Mouse (Mus musculus) lung, embryonic 15.5 days (tissue): ENCODE measurements at regions not wholly inside any gene's neighbourhood (a gene's known extent, or its start where the extent isn't known, plus 50 kb on each side); places are given as distances from the start of the nearest gene placed in this dataset.

Source experiments
- ATAC-seq: fragments of 200-750 bp; cut with Nextera tagmentation; 2 replicates; pipeline ENCODE4 v1.8.0; 2017; ENCODE audit warnings: moderate number of reproducible peaks, borderline replicate concordance; ENCODE audit not compliant: low FRiP score, low TSS enrichment; ENCODE audit errors: extremely low read depth
- H3K27ac ChIP-seq: fragments of 300-500 bp; sonication (generic); 2 replicates; pipeline ENCODE4 v1.5.1; 2015; ENCODE audit warnings: moderate library complexity, mild to moderate bottlenecking, inconsistent platforms
- H3K27me3 ChIP-seq: fragments of 300-500 bp; sonication (generic); 2 replicates; pipeline ENCODE4 v1.6.1; 2015; ENCODE audit warnings: inconsistent platforms
- H3K36me3 ChIP-seq: fragments of 300-500 bp; sonication (generic); 2 replicates; pipeline ENCODE4 v1.6.1; 2015; ENCODE audit warnings: inconsistent platforms
- H3K4me1 ChIP-seq: fragments of 300-500 bp; sonication (generic); 2 replicates; pipeline ENCODE4 v1.6.1; 2015; ENCODE audit warnings: inconsistent platforms
- H3K4me2 ChIP-seq: fragments of 300-500 bp; sonication (generic); 2 replicates; pipeline ENCODE4 v1.6.1; 2015; ENCODE audit warnings: inconsistent platforms, mild to moderate bottlenecking, moderate library complexity
- H3K4me3 ChIP-seq: fragments of 300-500 bp; sonication (generic); 2 replicates; pipeline ENCODE4 v1.5.1; 2015; ENCODE audit warnings: mild to moderate bottlenecking, inconsistent platforms
- H3K9ac ChIP-seq: fragments of 300-500 bp; sonication (generic); 2 replicates; pipeline ENCODE4 v1.6.1; 2015; ENCODE audit warnings: inconsistent platforms
- H3K9me3 ChIP-seq: fragments of 300-500 bp; sonication (generic); 2 replicates; pipeline ENCODE4 v1.6.1; 2016; ENCODE audit warnings: inconsistent platforms
- WGBS: fragments of 180-500 bp; shearing (Covaris S2); methylation state at CpG from one replicate; pipeline ENCODE4 v1.1.7; 2015; 5-methylcytosine and 5-hydroxymethylcytosine counted together

DNA sequence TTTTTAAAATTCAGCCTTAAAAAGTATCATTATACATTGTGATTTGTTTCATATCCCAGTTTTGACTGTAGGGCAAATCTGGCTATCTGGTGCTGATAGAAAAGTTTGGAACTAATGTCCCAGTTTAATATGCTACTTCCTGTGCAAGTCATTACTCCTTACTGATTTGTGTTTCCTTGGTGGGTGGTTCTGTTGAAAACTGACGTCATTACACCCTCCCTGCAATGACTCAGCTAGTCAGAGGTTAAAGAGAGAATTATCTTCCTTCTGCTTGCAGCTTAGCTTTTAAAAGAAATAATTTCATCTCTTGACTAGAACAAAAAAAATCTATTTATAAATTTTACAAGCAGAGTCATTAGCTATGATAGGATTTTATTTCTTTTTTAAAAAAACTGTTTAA, 104.2 kb upstream of the Abcb5 start:
- Histone ChIP-seq H3K27me3 (no peaks in the 10 kb centered on the region), H3K4me1 (no peaks in the 10 kb centered on the region), H3K9me3 (no peaks in the 10 kb centered on the region), H3K36me3 (no peaks in the 10 kb centered on the region), H3K4me3 (no peak overlapping the region), H3K9ac (no peak overlapping the region), H3K4me2 (no peak overlapping the region), H3K27ac (no peak overlapping the region)
- ATAC-seq: no peak
- 0% methylated on average over 1 of the region's 1 CpGs for WGBS

DNA sequence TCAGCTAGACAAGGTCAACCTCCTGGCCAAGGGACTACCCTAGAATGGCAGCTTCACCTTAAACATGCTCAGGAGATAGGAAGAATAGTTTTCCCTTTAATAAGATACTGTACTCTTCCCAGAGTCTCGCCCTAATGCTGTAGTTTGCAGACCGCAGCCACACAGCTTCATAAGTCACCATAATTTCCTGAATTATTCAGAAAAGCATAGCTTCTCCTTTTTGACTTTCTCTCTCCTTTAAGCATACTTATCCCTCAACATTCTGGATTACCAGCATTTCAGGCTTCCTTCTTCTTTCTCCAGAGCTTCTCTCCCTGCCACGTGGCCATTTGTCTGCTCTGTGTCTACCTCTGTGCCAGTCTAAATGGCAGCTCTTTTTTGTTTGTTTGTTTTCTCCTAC, 103.5 kb upstream of the Abcb5 start:
- Histone ChIP-seq H3K36me3 (no peaks in the 10 kb centered on the region), H3K27me3 (no peaks in the 10 kb centered on the region), H3K4me2 (no peak overlapping the region), H3K4me3 (no peak overlapping the region), H3K4me1 (no peaks in the 10 kb centered on the region), H3K27ac (no peak overlapping the region), H3K9ac (no peak overlapping the region), H3K9me3 (no peaks in the 10 kb centered on the region)
- 71% methylated on average over 3 of the region's 3 CpGs for WGBS
- ATAC-seq: no peak

DNA sequence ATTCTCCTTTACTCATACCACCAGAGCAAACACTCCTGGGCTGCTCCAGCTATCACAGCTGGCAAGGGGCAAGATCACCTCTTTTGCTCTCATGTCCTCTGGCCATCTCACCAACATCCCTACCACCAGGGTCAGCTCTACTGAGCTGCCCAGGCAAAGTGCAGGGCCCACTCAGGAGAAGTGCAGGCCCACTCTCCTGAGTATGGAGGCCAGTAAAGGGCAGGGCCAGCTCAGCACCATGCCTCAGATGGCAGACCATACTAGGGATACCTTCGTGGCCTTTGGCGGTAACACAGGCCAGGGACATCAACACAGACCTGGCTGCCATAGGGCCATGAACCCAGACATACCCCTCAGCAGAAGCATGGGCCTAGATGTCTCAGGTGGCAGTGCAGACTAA, 101.9 kb upstream of the Abcb5 start:
- no peak overlapping the region for H3K4me3 ChIP-seq
- H3K9ac ChIP-seq: no peak overlapping the region
- ATAC-seq: no peak
- H3K27ac ChIP-seq: no peak overlapping the region
- 100% methylated on average over 2 of the region's 2 CpGs for WGBS
- H3K27me3 ChIP-seq: no peaks in the 10 kb centered on the region
- no peaks in the 10 kb centered on the region for H3K36me3 ChIP-seq
- no peak overlapping the region for H3K4me2 ChIP-seq
- no peaks in the 10 kb centered on the region; the same call in 1 of the 2 replicates for H3K4me1 ChIP-seq
- H3K9me3 ChIP-seq: no peaks in the 10 kb centered on the region

DNA sequence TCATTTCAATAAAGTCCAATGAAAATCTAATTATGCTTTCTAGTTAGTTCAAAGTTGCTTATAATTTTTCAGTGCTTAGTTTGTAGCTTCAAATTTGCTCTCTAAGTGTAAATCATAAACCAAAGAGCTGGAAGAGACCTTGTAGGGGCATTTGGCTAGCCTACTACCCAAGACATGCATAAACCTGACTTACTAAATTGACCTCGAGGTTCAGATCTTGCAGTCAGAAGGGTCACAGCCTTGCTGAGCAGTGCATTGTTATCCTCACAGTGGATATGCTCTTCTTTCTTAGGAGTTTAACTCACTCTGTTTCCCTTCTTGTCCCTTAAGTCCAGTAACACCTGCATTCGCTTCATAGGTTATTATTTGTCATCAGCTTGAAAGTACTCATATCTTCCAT, 96.7 kb upstream of the Abcb5 start:
- H3K27ac ChIP-seq: no peak overlapping the region
- no peak for ATAC-seq
- no peak overlapping the region for H3K9ac ChIP-seq
- H3K27me3 ChIP-seq: no peaks in the 10 kb centered on the region
- no peaks in the 10 kb centered on the region for H3K36me3 ChIP-seq
- 71% methylated on average over 2 of the region's 2 CpGs for WGBS
- H3K4me3 ChIP-seq: no peak overlapping the region
- H3K4me2 ChIP-seq: no peak overlapping the region
- H3K4me1 ChIP-seq: peaks cover 2% of the 10 kb centered on the region; the same call in 1 of the 2 replicates
- H3K9me3 ChIP-seq: no peaks in the 10 kb centered on the region

DNA sequence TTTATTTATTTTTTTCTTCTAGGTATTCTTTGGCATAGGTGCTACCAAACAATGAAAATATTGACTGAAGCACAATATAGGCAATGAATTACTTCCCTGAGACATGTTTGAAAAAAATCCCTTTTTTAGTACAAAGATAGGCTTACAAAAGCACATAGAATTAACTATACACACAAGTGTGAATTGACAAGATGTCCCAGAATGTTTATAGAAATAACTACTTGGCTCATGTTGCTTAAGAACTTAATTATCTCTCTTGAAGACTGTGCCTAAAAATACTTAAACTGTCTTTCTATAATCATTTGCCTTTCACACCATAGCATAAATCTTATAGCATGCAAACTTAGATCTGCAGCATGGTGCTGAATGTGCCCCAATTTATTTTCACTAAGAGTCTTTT, 96.3 kb upstream of the Abcb5 start:
- no peak overlapping the region for H3K4me3 ChIP-seq
- no peak for ATAC-seq

DNA sequence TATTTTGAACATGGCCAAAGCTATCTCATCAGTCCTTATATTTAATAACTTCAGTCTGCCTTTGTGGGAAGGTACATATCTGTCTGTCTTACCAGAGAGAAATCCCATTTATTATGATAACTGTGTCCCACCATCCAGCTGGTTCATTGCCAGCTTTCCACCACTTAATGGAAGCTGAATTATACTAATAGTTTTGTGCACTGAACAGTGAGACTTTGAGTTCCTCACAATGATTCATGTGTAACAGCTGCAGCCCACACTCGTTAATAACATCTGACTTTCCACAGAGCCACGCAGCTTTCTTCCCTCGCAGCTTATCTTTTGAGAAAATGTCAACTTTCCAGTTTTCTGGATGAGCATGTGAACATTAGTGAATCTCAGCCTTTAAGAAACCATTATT, 88.3 kb upstream of the Abcb5 start:
- WGBS: 21% methylated on average over 3 of the region's 3 CpGs
- no peak for ATAC-seq

More for the DNA sequence above, 96.3 kb upstream of the Abcb5 start:
- no peak overlapping the region for H3K4me2 ChIP-seq
- no peaks in the 10 kb centered on the region for H3K36me3 ChIP-seq
- H3K9ac ChIP-seq: no peak overlapping the region
- no peaks in the 10 kb centered on the region for H3K9me3 ChIP-seq
- H3K27me3 ChIP-seq: no peaks in the 10 kb centered on the region
- peaks cover 2% of the 10 kb centered on the region; the same call in 1 of the 2 replicates for H3K4me1 ChIP-seq
- H3K27ac ChIP-seq: no peak overlapping the region

DNA sequence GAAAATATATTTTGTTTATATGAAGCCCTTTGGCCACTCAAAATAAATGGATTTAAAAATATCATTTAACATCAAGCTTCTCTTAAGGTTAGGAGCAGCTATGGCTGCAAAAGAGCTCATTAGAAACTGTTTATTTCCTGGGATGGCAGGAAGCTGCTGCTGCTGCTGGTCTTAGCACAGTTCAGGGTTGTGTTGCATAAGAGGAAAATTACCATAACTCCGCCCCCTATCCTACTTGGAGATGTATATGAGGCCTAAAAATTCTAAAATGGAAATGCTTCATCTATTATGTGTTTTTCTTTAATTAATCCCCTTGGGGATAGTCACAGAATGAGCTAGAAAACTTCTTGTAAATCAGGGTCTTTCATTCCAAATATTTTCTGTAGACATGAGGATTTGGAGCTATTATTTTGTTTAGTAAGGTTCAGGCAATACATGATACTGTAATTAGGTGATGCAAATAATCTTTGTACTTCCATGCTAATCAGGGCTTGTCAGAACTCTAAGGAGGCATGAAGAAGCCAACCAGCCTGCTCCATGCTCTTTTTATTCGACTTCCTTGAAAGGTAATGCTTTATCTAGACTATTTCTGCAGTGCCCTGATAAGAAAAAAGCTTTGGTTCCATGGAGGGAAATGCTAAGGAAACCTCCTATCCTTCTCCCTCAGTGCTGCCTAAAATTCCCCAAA, 85.6 kb upstream of the Abcb5 start:
- ATAC-seq: no peak
- Histone ChIP-seq H3K4me2 (no peak overlapping the region), H3K27ac (no peak overlapping the region), H3K4me1 (no peaks in the 10 kb centered on the region), H3K27me3 (no peaks in the 10 kb centered on the region), H3K9ac (no peak overlapping the region), H3K9me3 (no peaks in the 10 kb centered on the region), H3K36me3 (no peaks in the 10 kb centered on the region), H3K4me3 (no peak overlapping the region)
- 40% methylated on average over 2 of the region's 2 CpGs for WGBS

More for the DNA sequence above, 88.3 kb upstream of the Abcb5 start:
- H3K4me2 ChIP-seq: no peak overlapping the region
- no peaks in the 10 kb centered on the region for H3K27me3 ChIP-seq
- no peak overlapping the region for H3K27ac ChIP-seq
- no peaks in the 10 kb centered on the region for H3K36me3 ChIP-seq
- no peaks in the 10 kb centered on the region for H3K9me3 ChIP-seq
- no peak overlapping the region for H3K4me3 ChIP-seq
- no peaks in the 10 kb centered on the region for H3K4me1 ChIP-seq
- H3K9ac ChIP-seq: no peak overlapping the region

DNA sequence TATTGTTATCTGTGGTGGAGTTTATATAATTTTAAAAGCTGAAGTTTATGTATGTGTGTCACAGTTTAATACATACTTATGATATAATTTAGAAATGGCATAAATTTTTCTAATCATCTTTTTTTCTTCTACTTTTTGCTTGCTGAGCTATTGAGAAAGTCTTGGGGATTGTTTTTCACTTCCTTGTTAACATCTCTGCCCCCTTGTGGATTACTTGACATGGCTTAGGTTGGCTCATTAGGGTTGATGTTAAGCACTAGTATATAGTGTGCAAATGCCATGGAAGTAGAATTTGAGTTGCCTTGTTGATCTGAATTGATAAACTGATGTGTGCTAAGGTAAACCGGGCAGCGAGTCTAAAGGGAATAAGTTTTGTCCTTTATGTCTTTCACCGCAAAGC, 72.1 kb upstream of the Abcb5 start:
- Histone ChIP-seq H3K36me3 (no peaks in the 10 kb centered on the region), H3K27me3 (no peaks in the 10 kb centered on the region), H3K4me1 (no peaks in the 10 kb centered on the region), H3K4me3 (no peak overlapping the region), H3K9me3 (no peaks in the 10 kb centered on the region), H3K27ac (no peak overlapping the region), H3K9ac (no peak overlapping the region), H3K4me2 (no peak overlapping the region)
- WGBS: 96% methylated on average over 3 of the region's 3 CpGs
- ATAC-seq: no peak

DNA sequence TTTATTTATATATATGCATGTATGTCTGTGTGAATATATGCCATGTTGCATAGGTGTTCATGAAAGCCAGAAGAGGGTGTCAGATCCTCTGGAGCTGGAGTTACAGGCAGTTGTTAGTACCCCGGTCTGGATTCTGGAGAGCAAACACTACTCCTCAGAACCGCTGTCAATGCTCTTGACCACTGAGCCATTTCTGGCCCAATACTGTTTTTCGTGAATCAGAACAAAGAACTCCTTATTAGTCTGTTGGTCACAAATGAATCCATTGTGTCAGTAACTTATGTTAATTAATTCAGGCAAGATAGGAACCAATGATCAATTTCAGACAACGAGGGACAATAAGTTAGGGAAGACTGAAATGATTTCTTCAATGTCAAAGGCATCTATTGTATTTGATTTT, 68.6 kb upstream of the Abcb5 start:
- no peak overlapping the region for H3K4me3 ChIP-seq
- no peaks in the 10 kb centered on the region for H3K36me3 ChIP-seq
- no peaks in the 10 kb centered on the region for H3K27me3 ChIP-seq
- H3K4me2 ChIP-seq: no peak overlapping the region
- no peak overlapping the region for H3K27ac ChIP-seq
- H3K9ac ChIP-seq: no peak overlapping the region
- no peak for ATAC-seq
- H3K4me1 ChIP-seq: no peaks in the 10 kb centered on the region
- no peaks in the 10 kb centered on the region for H3K9me3 ChIP-seq
- WGBS: 82% methylated on average over 4 of the region's 4 CpGs

DNA sequence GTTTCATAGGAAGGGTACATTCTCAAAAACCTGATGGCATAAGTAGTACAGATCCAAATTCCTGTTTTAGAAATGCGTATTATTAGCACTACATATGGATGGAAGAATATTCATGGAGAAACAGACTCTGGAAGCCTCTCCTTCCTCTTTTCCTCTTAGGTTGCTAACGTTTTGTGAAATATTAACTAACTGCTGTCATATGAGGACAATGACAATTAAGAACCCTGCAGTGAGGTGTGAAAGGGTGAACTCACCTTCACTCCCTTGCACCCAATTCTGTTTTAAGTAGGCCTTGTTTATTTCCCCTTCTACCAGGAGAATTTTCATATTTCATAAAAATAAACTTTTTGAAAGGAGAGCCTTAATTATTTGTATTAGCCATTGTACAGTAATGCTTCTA, 62.5 kb upstream of the Abcb5 start:
- WGBS: 80% methylated on average over 2 of the region's 2 CpGs
- ATAC-seq: no peak
- Histone ChIP-seq H3K4me3 (no peak overlapping the region), H3K27me3 (no peaks in the 10 kb centered on the region), H3K36me3 (no peaks in the 10 kb centered on the region), H3K27ac (no peak overlapping the region), H3K4me1 (0 out of 2 replicates have a peak, but pooled peaks cover 6% of the 10 kb centered on the region), H3K9ac (no peak overlapping the region), H3K4me2 (no peak overlapping the region), H3K9me3 (no peaks in the 10 kb centered on the region)

DNA sequence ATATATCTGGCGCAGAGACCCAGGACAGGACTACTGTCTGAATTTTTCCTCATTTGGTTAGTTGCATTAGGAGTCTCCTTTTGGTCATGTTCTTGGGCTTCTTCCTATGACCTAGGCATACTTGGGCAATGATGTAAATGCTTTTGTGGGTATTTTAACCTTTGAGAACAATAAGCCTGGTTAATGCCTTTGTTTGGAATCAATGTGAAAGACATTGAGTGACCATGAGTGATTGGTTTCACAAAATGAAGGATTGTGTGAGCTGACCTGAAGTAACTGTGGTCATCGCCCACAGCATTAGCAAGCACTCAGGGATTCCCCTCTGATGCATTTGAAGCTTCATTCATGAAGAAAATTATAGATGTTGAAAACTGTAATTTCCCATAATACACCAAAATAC, 61.9 kb upstream of the Abcb5 start:
- Histone ChIP-seq H3K9ac (no peak overlapping the region), H3K27me3 (no peaks in the 10 kb centered on the region), H3K4me2 (no peak overlapping the region), H3K4me3 (no peak overlapping the region), H3K4me1 (0 out of 2 replicates have a peak, but pooled peaks cover 6% of the 10 kb centered on the region), H3K36me3 (no peaks in the 10 kb centered on the region), H3K27ac (0 out of 2 replicates have a peak overlapping the region, but pooled peaks have one; percentile 22), H3K9me3 (no peaks in the 10 kb centered on the region)
- ATAC-seq: no peak
- WGBS: 77% methylated on average over 2 of the region's 2 CpGs

DNA sequence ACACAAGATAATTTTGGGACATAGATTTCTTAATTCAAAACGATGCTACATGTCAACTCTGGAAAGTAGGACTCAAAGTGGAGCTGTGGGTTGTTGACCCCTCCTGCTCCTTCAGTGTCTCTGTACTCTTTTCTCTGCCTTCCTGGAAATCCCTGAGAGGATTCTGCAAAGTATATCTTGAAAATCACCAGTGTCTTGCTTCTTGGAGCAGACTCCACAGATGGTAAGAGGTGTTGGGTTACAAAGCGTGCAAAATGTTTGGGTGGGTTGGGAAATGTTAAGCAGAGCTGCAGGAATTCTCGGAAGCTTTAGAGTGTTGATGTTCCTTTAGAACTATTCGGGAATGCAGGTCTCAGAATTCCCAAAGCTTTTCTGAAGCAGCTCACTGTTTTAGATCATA, 61.5 kb upstream of the Abcb5 start:
- ATAC-seq: no peak
- 0 out of 2 replicates have a peak, but pooled peaks cover 6% of the 10 kb centered on the region for H3K4me1 ChIP-seq
- H3K9ac ChIP-seq: no peak overlapping the region
- H3K27me3 ChIP-seq: no peaks in the 10 kb centered on the region
- WGBS: 27% methylated on average over 4 of the region's 4 CpGs
- no peak overlapping the region for H3K4me2 ChIP-seq
- H3K27ac ChIP-seq: peak overlapping the region; percentile 22; the same call in 1 of the 2 replicates
- no peaks in the 10 kb centered on the region for H3K9me3 ChIP-seq
- H3K4me3 ChIP-seq: no peak overlapping the region
- H3K36me3 ChIP-seq: no peaks in the 10 kb centered on the region

DNA sequence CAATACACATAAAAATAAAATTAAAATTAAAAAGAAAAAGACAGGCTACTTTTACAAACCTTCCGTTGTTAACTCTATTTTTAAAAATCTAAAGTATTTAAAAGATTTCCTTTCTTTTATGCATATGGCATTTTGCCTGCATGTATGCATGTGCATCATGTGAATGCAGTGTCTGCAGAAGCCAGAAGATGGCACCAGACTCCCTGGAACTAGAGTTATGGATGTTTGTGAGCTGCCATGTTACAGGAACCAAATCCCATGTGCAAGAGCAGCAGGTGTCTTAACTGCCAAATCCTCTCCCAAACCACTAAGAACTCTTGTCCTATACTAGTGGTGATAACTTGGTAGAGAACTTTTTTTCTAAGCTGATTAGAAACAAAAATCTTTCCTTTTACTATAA, 60.1 kb upstream of the Abcb5 start:
- no peaks in the 10 kb centered on the region for H3K36me3 ChIP-seq
- no peaks in the 10 kb centered on the region for H3K27me3 ChIP-seq
- 56% methylated on average over 1 of the region's 1 CpGs for WGBS
- 0 out of 2 replicates have a peak, but pooled peaks cover 6% of the 10 kb centered on the region for H3K4me1 ChIP-seq
- H3K9ac ChIP-seq: no peak overlapping the region
- H3K4me2 ChIP-seq: no peak overlapping the region
- no peaks in the 10 kb centered on the region for H3K9me3 ChIP-seq
- no peak overlapping the region for H3K4me3 ChIP-seq
- no peak overlapping the region for H3K27ac ChIP-seq
- no peak for ATAC-seq
